In the genomic region with DNA sequence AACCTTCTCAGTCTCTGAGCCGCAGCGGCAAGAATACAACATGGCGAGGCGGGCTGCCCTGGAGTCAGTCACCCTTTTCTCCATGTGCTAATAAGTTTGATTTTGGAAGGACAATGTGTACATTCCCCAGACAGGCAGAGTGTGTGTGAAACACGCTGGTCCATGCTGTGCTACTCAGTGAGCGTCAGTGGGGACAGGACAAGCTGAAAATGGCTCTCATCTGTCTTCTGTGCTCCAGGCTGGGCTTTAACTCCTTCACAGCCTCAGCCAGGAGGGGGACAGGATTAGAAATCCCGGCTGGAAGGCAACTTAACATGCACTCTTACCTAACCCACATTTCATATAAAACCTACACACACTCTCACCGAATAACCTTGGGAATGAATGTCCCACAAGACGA, we compare ENCODE assay signal across 12 mouse cellular contexts.
A peak's percentile ranks its signal among the peaks of the same experiment; 100 is the strongest.
DNase-seq lines count a peak whose midpoint lies in the region; ATAC-seq and TF ChIP-seq lines count a peak whose summit lies in the region.
"Had no signal": no experiment of that assay in that cellular context is flagged by ENCODE, and none has a peak within 500 bp of the region (broad histone marks: within the 10 kb centered on the region; RNA-seq: fewer than 3 reads in every experiment).

No protein-coding gene starts in this region.

- peak overlapping the region; percentile 47 for H3K4me2 ChIP-seq in hindbrain, embryonic 14.5 days (replicated peaks)
- no peak overlapping the region for H3K4me2 ChIP-seq in liver, embryonic 11.5 days
- H3K4me2 ChIP-seq: heart, embryonic 15.5 days had no signal

- no peaks in the 10 kb centered on the region for H3K36me3 ChIP-seq in embryonic facial prominence, embryonic 10.5 days (replicated peaks)
- no peaks in the 10 kb centered on the region for H3K36me3 ChIP-seq in hindbrain, embryonic 14.5 days (replicated peaks; ENCODE audit: control insufficient read depth, insufficient read depth)
- H3K36me3 ChIP-seq in liver, embryonic 11.5 days (ENCODE audit: control insufficient read depth, insufficient read depth, low read length): no peaks in the 10 kb centered on the region
- peaks cover 5% of the 10 kb centered on the region for H3K36me3 ChIP-seq in thymus, adult 2 months (ENCODE audit: control insufficient read depth, insufficient read depth, low read length)

- TF ChIP-seq CTCF in thymus, adult 2 months (IDR thresholded peaks at IDR 0.05; ENCODE audit: borderline replicate concordance, control insufficient read depth, extremely low read depth, insufficient read depth, low read length, poor library complexity): no peak

- peak; percentile 68 for ATAC-seq in hindbrain, embryonic 14.5 days (ENCODE audit: low FRiP score)
- ATAC-seq in liver, embryonic 11.5 days (replicated peaks; ENCODE audit: low FRiP score): no peak
- ATAC-seq: liver, postnatal 0 days had no signal

- H3K9me3 ChIP-seq in embryonic facial prominence, embryonic 10.5 days: no peaks in the 10 kb centered on the region
- H3K9me3 ChIP-seq in hindbrain, embryonic 14.5 days (ENCODE audit: control insufficient read depth, low read length): no peaks in the 10 kb centered on the region
- H3K9me3 ChIP-seq in liver, embryonic 11.5 days (ENCODE audit: control insufficient read depth, low read length): no peaks in the 10 kb centered on the region
- H3K9me3 ChIP-seq: heart, embryonic 15.5 days had no signal

- WGBS in embryonic facial prominence, embryonic 10.5 days: 38% methylated on average over 9 of the region's 9 CpGs
- WGBS in hindbrain, embryonic 14.5 days: 14% methylated on average over 9 of the region's 9 CpGs
- 80% methylated on average over 9 of the region's 9 CpGs for WGBS in liver, embryonic 11.5 days
- 95% methylated on average over 9 of the region's 9 CpGs for WGBS in thymus, adult 2 months

- no peak overlapping the region for H3K4me3 ChIP-seq in embryonic facial prominence, embryonic 10.5 days
- H3K4me3 ChIP-seq in hindbrain, embryonic 14.5 days (replicated peaks; ENCODE audit: low read length): peak overlapping the region; percentile 10; the same call in 1 of the 2 replicates
- no peak overlapping the region for H3K4me3 ChIP-seq in liver, embryonic 11.5 days (ENCODE audit: low read depth, low read length)
- no peak overlapping the region for H3K4me3 ChIP-seq in thymus, adult 2 months (ENCODE audit: control insufficient read depth, insufficient read depth, low read length)
- H3K4me3 ChIP-seq: heart, embryonic 15.5 days had no signal

- H3K4me1 ChIP-seq in embryonic facial prominence, embryonic 10.5 days: peaks cover 48% of the 10 kb centered on the region
- peaks cover 47% of the 10 kb centered on the region for H3K4me1 ChIP-seq in hindbrain, embryonic 14.5 days (replicated peaks; ENCODE audit: control insufficient read depth, insufficient read depth, low read length)
- no peaks in the 10 kb centered on the region for H3K4me1 ChIP-seq in liver, embryonic 11.5 days (replicated peaks; ENCODE audit: control insufficient read depth, insufficient read depth, low read length)
- no peaks in the 10 kb centered on the region for H3K4me1 ChIP-seq in thymus, adult 2 months (replicated peaks; ENCODE audit: control insufficient read depth, insufficient read depth, low read length)

- no peaks in the 10 kb centered on the region for H3K27me3 ChIP-seq in embryonic facial prominence, embryonic 10.5 days (replicated peaks; ENCODE audit: low read depth, poor library complexity, severe bottlenecking)
- H3K27me3 ChIP-seq in hindbrain, embryonic 14.5 days (ENCODE audit: control insufficient read depth, insufficient read depth, low read length): no peaks in the 10 kb centered on the region
- no peaks in the 10 kb centered on the region for H3K27me3 ChIP-seq in liver, embryonic 11.5 days (replicated peaks; ENCODE audit: control insufficient read depth, insufficient read depth, low read length)
- H3K27me3 ChIP-seq in thymus, adult 2 months (ENCODE audit: control insufficient read depth, insufficient read depth, low read length): no peaks in the 10 kb centered on the region
- H3K27me3 ChIP-seq: heart, embryonic 15.5 days had no signal

- peak overlapping the region; percentile 32 for H3K9ac ChIP-seq in hindbrain, embryonic 14.5 days
- H3K9ac ChIP-seq in liver, embryonic 11.5 days (ENCODE audit: low read depth, low read length): no peak overlapping the region
- H3K9ac ChIP-seq: heart, embryonic 15.5 days; liver, postnatal 0 days had no signal

- DNase-seq in layer of hippocampus, postnatal 14 days (ENCODE audit: low spot score in 2 of 2): peak; percentile 29 to 42
- DNase-seq in layer of hippocampus, adult 11-12 months (ENCODE audit: low spot score): no peak
- peak; percentile 39 for DNase-seq in embryonic facial prominence, embryonic 10.5 days (ENCODE audit: low spot score)
- peak; percentile 63 for DNase-seq in hindbrain, embryonic 14.5 days (ENCODE audit: low spot score)
- DNase-seq in neural tube, embryonic 10.5 days (ENCODE audit: extremely low spot score, low spot score): peak; percentile 53
- DNase-seq in liver, embryonic 11.5 days (ENCODE audit: low spot score): no peak
- DNase-seq in testis, postnatal 10 days (ENCODE audit: low spot score): no peak
- DNase-seq in thymus, adult 2 months: no peak
- DNase-seq: kidney, postnatal 25 days; liver, postnatal 0 days; thymus, postnatal 36 days had no signal

- TF ChIP-seq POLR2A in thymus, adult 2 months (IDR thresholded peaks at IDR 0.05; ENCODE audit: control insufficient read depth, extremely low read depth, insufficient read depth, low read length, poor library complexity): no peak

- peak overlapping the region; percentile 73 for H3K27ac ChIP-seq in embryonic facial prominence, embryonic 10.5 days (replicated peaks)
- peak overlapping the region; percentile 94 for H3K27ac ChIP-seq in hindbrain, embryonic 14.5 days
- no peak overlapping the region for H3K27ac ChIP-seq in liver, embryonic 11.5 days (ENCODE audit: low read depth, low read length)
- H3K27ac ChIP-seq in thymus, adult 2 months (ENCODE audit: control insufficient read depth, insufficient read depth, low read length): no peak overlapping the region
- H3K27ac ChIP-seq: heart, embryonic 15.5 days had no signal

Comparison
In these comparisons a context has a peak if more than half of its experiments do, and no peak if none do; other contexts are left out.
1. DNase-seq: peak in layer of hippocampus, postnatal 14 days (2 of 2), embryonic facial prominence, embryonic 10.5 days (single experiment), hindbrain, embryonic 14.5 days (single experiment) and neural tube, embryonic 10.5 days (single experiment); none in layer of hippocampus, adult 11-12 months (single experiment), liver, embryonic 11.5 days (single experiment), testis, postnatal 10 days (single experiment) and thymus, adult 2 months (single experiment).
2. H3K27ac ChIP-seq: peak in embryonic facial prominence, embryonic 10.5 days (single experiment) and hindbrain, embryonic 14.5 days (single experiment); none in liver, embryonic 11.5 days (single experiment) and thymus, adult 2 months (single experiment).